Mouse (Mus musculus): ENCODE measurements around the gene Atp2c2. TPM values are rescaled to one million over a fixed set of nuclear protein-coding genes. Genes with fewer than 3 reads are reported as not detected.

Atp2c2 gene
- polyA plus RNA-seq (2021), result 0.04 TPM

GRCm38 (mm10) chr8:119699549-119700134, at the start of gene Atp2c2:
Gene Atp2c2 (plus strand): TSS chr8:119700009.
- ATAC-seq (no peak), DNase-seq (ENCODE audit: low read depth, low spot score) (no peak)
- H3K27me3 ChIP-seq, result no peaks in the 10 kb centered on the region
- in situ Hi-C loops (cut with MboI; ENCODE audit: low pct_unique_long_range_greater_than_20kb), result loop anchor here (5.0 to 25.0 kb wide), 2 partner anchors 43 to 388 kb away; no protein-coding TSS in a partner anchor
- no peak for TF ChIP-seq CTCF (IDR thresholded peaks at IDR 0.05)
- CTCF ChIA-PET, result interaction anchor here (0.9 to 4.3 kb wide), 8 partner anchors 8 to 79 kb away, joined by 3 to 21 read pairs (median 4); no protein-coding TSS in a partner anchor
- POLR2A ChIA-PET, result no interaction called here

GRCm38 (mm10) chr8:119651324-119651723, 48.5 kb upstream of the Atp2c2 start:
- H3K27me3 ChIP-seq, result peaks cover 26% of the 10 kb centered on the region
- ATAC-seq (no peak), DNase-seq (ENCODE audit: low read depth, low spot score) (no peak)
- ChIA-PET POLR2A (no interaction called here), CTCF (no interaction called here)
- in situ Hi-C loops (cut with MboI; ENCODE audit: low pct_unique_long_range_greater_than_20kb), result no loop called here
- no peak for TF ChIP-seq CTCF (IDR thresholded peaks at IDR 0.05)

GRCm38 (mm10) chr8:119656709-119657464, 42.9 kb upstream of the Atp2c2 start:
- CTCF ChIA-PET, result interaction anchor here (0.9 to 2.8 kb wide), 6 partner anchors 9 to 123 kb away, joined by 3 to 13 read pairs (median 4); partner anchors contain the start of gene Tldc1
- in situ Hi-C loops (cut with MboI; ENCODE audit: low pct_unique_long_range_greater_than_20kb), result no loop called here
- POLR2A ChIA-PET, result interaction anchor here (0.7 kb wide), 1 partner anchor 151 kb away, joined by 3 read pairs; no protein-coding TSS in a partner anchor
- ATAC-seq, result no peak
- no peak for DNase-seq (ENCODE audit: low read depth, low spot score)
- TF ChIP-seq CTCF (IDR thresholded peaks at IDR 0.05), result peak; percentile 59
- peaks cover 23% of the 10 kb centered on the region for H3K27me3 ChIP-seq

- CTCF ChIA-PET, result no interaction called here
- POLR2A ChIA-PET, result no interaction called here
- peaks cover 37% of the 10 kb centered on the region for H3K27me3 ChIP-seq
- in situ Hi-C loops (cut with MboI; ENCODE audit: low pct_unique_long_range_greater_than_20kb), result no loop called here
- TF ChIP-seq CTCF (IDR thresholded peaks at IDR 0.05), result no peak
- DNase-seq (ENCODE audit: low read depth, low spot score), result no peak
- ATAC-seq, result no peak
Observed at GRCm38 (mm10) chr8:119661081-119661480, 38.7 kb upstream of the Atp2c2 start.

GRCm38 (mm10) chr8:119661892-119662291, 37.9 kb upstream of the Atp2c2 start:
- TF ChIP-seq CTCF (IDR thresholded peaks at IDR 0.05), result no peak
- ATAC-seq (no peak), DNase-seq (ENCODE audit: low read depth, low spot score) (no peak)
- H3K27me3 ChIP-seq, result peaks cover 42% of the 10 kb centered on the region
- ChIA-PET POLR2A (no interaction called here), CTCF (interaction anchor here (0.9 kb wide), 1 partner anchor 15 kb away, joined by 3 read pairs; no protein-coding TSS in a partner anchor)
- in situ Hi-C loops (cut with MboI; ENCODE audit: low pct_unique_long_range_greater_than_20kb), result no loop called here

- TF ChIP-seq CTCF (IDR thresholded peaks at IDR 0.05), result no peak
- peaks cover 52% of the 10 kb centered on the region for H3K27me3 ChIP-seq
- ChIA-PET CTCF (no interaction called here), POLR2A (no interaction called here)
- ATAC-seq (no peak), DNase-seq (ENCODE audit: low read depth, low spot score) (no peak)
- in situ Hi-C loops (cut with MboI; ENCODE audit: low pct_unique_long_range_greater_than_20kb), result no loop called here
Observed at GRCm38 (mm10) chr8:119663440-119663839, 36.4 kb upstream of the Atp2c2 start.

- DNase-seq (ENCODE audit: low read depth, low spot score), result no peak
Observed at GRCm38 (mm10) chr8:119665270-119665669, 34.5 kb upstream of the Atp2c2 start.

GRCm38 (mm10) chr8:119666219-119666951, 33.4 kb upstream of the Atp2c2 start, which contains the start of gene Wfdc1:
Gene Wfdc1 (plus strand): TSS chr8:119666365.
- in situ Hi-C loops (cut with MboI; ENCODE audit: low pct_unique_long_range_greater_than_20kb), result no loop called here
- ATAC-seq (no peak), DNase-seq (ENCODE audit: low read depth, low spot score) (no peak)
- peaks cover 50% of the 10 kb centered on the region for H3K27me3 ChIP-seq
- TF ChIP-seq CTCF (IDR thresholded peaks at IDR 0.05), result no peak
- ChIA-PET POLR2A (no interaction called here), CTCF (no interaction called here)

More at GRCm38 (mm10) chr8:119665270-119665669, 34.5 kb upstream of the Atp2c2 start:
- ChIA-PET CTCF (interaction anchor here (1.8 kb wide), 1 partner anchor 11 kb away, joined by 5 read pairs; no protein-coding TSS in a partner anchor), POLR2A (no interaction called here)
- in situ Hi-C loops (cut with MboI; ENCODE audit: low pct_unique_long_range_greater_than_20kb), result no loop called here
- H3K27me3 ChIP-seq, result peaks cover 52% of the 10 kb centered on the region
- ATAC-seq, result peak; percentile 58
- no peak for TF ChIP-seq CTCF (IDR thresholded peaks at IDR 0.05)

- POLR2A ChIA-PET, result no interaction called here
- ATAC-seq (no peak), DNase-seq (ENCODE audit: low read depth, low spot score) (no peak)
- TF ChIP-seq CTCF (IDR thresholded peaks at IDR 0.05), result no peak
- H3K27me3 ChIP-seq, result peaks cover 32% of the 10 kb centered on the region
- in situ Hi-C loops (cut with MboI; ENCODE audit: low pct_unique_long_range_greater_than_20kb), result no loop called here
- CTCF ChIA-PET, result no interaction called here
Observed at GRCm38 (mm10) chr8:119668447-119668846, 31.4 kb upstream of the Atp2c2 start.

- POLR2A ChIA-PET, result no interaction called here
- peaks cover 24% of the 10 kb centered on the region for H3K27me3 ChIP-seq
- in situ Hi-C loops (cut with MboI; ENCODE audit: low pct_unique_long_range_greater_than_20kb), result no loop called here
- CTCF ChIA-PET, result no interaction called here
- DNase-seq (ENCODE audit: low read depth, low spot score) (no peak), ATAC-seq (no peak)
- no peak for TF ChIP-seq CTCF (IDR thresholded peaks at IDR 0.05)
Observed at GRCm38 (mm10) chr8:119669284-119669683, 30.5 kb upstream of the Atp2c2 start.

Measured in Patski (cell line).